Mouse (Mus musculus): ENCODE data around the gene Tsen54. TPM values are rescaled to one million over a fixed set of nuclear protein-coding genes. Genes with fewer than 3 reads are reported as not detected.

Gene Tsen54
- total RNA-seq, 1 experiment: 63.6 TPM

GRCm38 (mm10) chr11:115872437-115872836 is 57.9 kb downstream of the Tsen54 start:
- Histone ChIP-seq H3K9ac (ENCODE audit: insufficient read depth, low read depth, low read length, poor library complexity, severe bottlenecking) (no peak overlapping the region), H3K9me3 (ENCODE audit: control insufficient read depth, insufficient read depth, low read depth, low read length) (no peaks in the 10 kb centered on the region), H3K27ac (ENCODE audit: insufficient read depth, low read depth, low read length, poor library complexity, severe bottlenecking) (no peak overlapping the region), H3K4me1 (ENCODE audit: control insufficient read depth in 2 of 2, insufficient read depth in 2 of 2, low read length in 2 of 2, poor library complexity in 1 of 2) (peaks cover 0 to 6% of the 10 kb centered on the region in 2 experiments; a peak in 1 of 4 replicates), H3K36me3 (ENCODE audit: control insufficient read depth, insufficient read depth, low read length, poor library complexity, severe bottlenecking) (no peaks in the 10 kb centered on the region; the same call in 1 of the 2 replicates), H3K4me3 (ENCODE audit: insufficient read depth in 1 of 2, low read depth in 1 of 2, low read length in 2 of 2, poor library complexity in 1 of 2, severe bottlenecking in 1 of 2) (no peak overlapping the region)
- in situ Hi-C loops (cut with MboI; ENCODE audit: low sequenced_read_pairs in 2 of 2, unreplicated experiment in 2 of 2): no loop called here
- no peak for DNase-seq (ENCODE audit: low read depth, low spot score)
- TF ChIP-seq ZC3H11A (IDR thresholded peaks at IDR 0.05; ENCODE audit: borderline replicate concordance, low read depth, low read length) (no peak), ZNF384 (IDR thresholded peaks at IDR 0.05; ENCODE audit: low read depth, low read length) (no peak), HCFC1 (IDR thresholded peaks at IDR 0.05; ENCODE audit: borderline replicate concordance, insufficient read depth, low read length) (no peak), CHD2 (IDR thresholded peaks at IDR 0.05; ENCODE audit: low read depth, low read length) (no peak), MAFK (IDR thresholded peaks at IDR 0.05; ENCODE audit: insufficient read depth, low read depth, low read length) (no peak)

Other genes with a start within 250 kb of the Tsen54 start
- gene Mrps7, start 210.8 kb upstream of the Tsen54 start, total RNA-seq (2012; rRNA removed): 51.6 and 74.9 TPM in 2 replicates
- gene Gga3, start 210.7 kb upstream of the Tsen54 start, total RNA-seq (2012; rRNA removed): 31.7 and 39.7 TPM in 2 replicates
- gene Mif4gd, start 201.8 kb upstream of the Tsen54 start, total RNA-seq (2012; rRNA removed): 63.8 and 85.6 TPM in 2 replicates
- gene Slc25a19, start 186.4 kb upstream of the Tsen54 start, total RNA-seq (2012; rRNA removed): 22.6 and 23.6 TPM in 2 replicates
- gene Grb2, start 106.1 kb upstream of the Tsen54 start, total RNA-seq (2012; rRNA removed): 16.3 and 24.4 TPM in 2 replicates
- 17.7 and 32.1 TPM in 2 replicates for gene Tmem94, start 49.3 kb upstream of the Tsen54 start, total RNA-seq (2012; rRNA removed)
- 9.6 and 10.5 TPM in 2 replicates for gene Caskin2, start 1.1 kb upstream of the Tsen54 start, total RNA-seq (2012; rRNA removed)
- 96.5 and 145 TPM in 2 replicates for gene Llgl2, start 9.3 kb downstream of the Tsen54 start, total RNA-seq (2012; rRNA removed)
- 4.6 and 7.7 TPM in 2 replicates for gene Myo15b, start 43.7 kb downstream of the Tsen54 start, total RNA-seq (2012; rRNA removed)
- gene Smim5, start 85.2 kb downstream of the Tsen54 start, total RNA-seq (2012; rRNA removed): 0.67 TPM in 1 of 2 replicates, not detected in the other
- gene Smim6, start 97.3 kb downstream of the Tsen54 start, total RNA-seq (2012; rRNA removed): 0.45 TPM in 1 of 2 replicates, not detected in the other
- 52.1 and 63.5 TPM in 2 replicates for gene Sap30bp, start 118.6 kb downstream of the Tsen54 start, total RNA-seq (2012; rRNA removed)
- gene Recql5, start 118.8 kb downstream of the Tsen54 start, total RNA-seq (2012; rRNA removed): 28.0 and 40.8 TPM in 2 replicates
- 9.6 and 26.3 TPM in 2 replicates for gene Itgb4, start 160.0 kb downstream of the Tsen54 start, total RNA-seq (2012; rRNA removed)
- 144 and 195 TPM in 2 replicates for gene Galk1, start 198.0 kb downstream of the Tsen54 start, total RNA-seq (2012; rRNA removed)
- gene H3f3b, start 213.2 kb downstream of the Tsen54 start, total RNA-seq (2012; rRNA removed): 504 and 729 TPM in 2 replicates
- gene Unk, start 215.6 kb downstream of the Tsen54 start, total RNA-seq (2012; rRNA removed): 32.5 and 39.6 TPM in 2 replicates

Data from ES-E14 (cell line).